Mouse (Mus musculus) c-Kit-positive CD71-negative TER-119-negative erythroid progenitor cells, embryonic 14.5 days (primary cell): Measurements from ENCODE around the gene Tns1.

Experiments used
- DNase-seq: peaks from one replicate; pipeline ENCODE4 v3.0.0-alpha.2; 2013; ENCODE audit warnings: low read depth

Gene Tns1

DNA sequence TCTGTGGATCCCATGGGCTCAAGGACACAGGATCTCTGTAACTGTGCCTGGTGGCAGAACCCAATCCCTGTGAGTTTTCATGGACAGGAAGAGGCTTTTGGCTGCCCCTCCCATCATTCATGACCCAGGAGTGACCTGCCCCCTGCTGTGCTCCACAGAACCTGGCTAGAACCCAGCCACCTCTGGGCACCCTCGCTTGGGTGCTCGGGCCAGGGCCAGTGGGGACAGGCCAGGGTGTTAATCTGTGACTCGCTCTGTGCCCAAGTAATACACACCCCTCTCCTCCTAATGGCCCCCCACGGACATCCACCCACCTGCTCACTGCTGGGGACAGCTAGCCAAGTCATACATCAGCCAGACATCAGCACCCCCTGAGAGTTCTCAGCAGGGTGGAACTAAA lies 65.9 kb downstream of the Tns1 start:
- no peak for DNase-seq

GRCm38 (mm10) chr1:74057501-74057900 lies 66.7 kb downstream of the Tns1 start:
- DNase-seq, result no peak

DNA sequence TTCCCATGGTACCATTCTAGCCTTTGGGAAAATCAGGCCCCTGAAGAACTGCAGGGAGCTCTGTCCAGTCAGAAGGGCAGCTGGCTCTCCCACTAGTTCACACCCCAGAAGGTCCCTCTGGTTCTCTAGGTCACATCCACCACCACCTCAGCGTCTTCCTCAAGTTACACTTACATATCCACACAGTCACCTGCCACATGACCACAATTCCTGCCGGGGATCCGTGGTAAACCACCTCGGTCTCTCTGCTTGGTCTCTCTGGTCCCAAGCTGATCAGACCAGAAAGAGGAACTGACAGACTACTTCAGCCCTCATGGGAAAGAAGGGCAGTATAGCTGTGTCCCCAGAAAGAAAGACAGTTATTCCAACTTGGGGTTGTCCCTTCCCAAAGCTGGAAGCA lies 68.7 kb downstream of the Tns1 start:
- DNase-seq, result no peak

- DNase-seq, result no peak
Measured at GRCm38 (mm10) chr1:74054471-74054870, 69.8 kb downstream of the Tns1 start.

DNA sequence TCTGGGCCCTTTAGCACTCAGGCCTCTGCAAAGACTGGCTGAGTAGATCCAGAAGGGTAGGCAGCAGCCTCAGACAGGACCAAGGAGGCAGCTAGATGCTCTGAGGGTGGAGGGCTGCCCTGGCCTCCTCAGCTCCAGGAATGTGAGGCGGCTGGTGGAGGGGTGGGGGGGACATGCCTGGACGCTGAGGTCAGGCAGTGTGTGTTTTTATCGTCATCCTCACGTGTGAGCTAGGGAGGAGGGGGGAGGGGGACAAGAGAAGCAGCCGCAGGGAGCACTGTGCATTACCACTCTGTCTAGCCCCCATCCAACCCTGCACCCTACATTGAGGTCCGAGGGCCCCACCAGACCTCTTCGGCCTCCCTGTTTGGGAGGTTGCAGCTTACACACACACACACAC lies 70.2 kb downstream of the Tns1 start:
- no peak for DNase-seq

DNA sequence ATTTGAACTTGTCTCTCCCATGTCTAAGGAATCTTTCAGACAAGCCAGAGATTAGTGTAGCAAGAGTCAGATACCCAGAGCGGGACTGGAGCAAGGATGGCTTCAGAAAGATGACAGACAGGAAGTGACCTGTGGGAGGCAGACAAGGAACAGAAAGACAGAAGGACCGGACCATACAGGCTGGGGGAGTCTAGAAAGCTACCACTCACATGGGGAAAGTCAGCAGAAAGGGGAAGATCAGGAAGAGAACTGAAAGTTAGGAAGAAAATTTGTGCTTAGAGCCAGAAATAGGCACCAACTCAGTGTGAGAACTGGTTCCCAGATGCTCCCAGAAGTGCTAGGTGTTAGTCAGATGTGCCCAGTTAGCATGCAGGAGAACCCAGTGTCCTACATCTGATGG lies 71.2 kb downstream of the Tns1 start:
- no peak for DNase-seq

DNA sequence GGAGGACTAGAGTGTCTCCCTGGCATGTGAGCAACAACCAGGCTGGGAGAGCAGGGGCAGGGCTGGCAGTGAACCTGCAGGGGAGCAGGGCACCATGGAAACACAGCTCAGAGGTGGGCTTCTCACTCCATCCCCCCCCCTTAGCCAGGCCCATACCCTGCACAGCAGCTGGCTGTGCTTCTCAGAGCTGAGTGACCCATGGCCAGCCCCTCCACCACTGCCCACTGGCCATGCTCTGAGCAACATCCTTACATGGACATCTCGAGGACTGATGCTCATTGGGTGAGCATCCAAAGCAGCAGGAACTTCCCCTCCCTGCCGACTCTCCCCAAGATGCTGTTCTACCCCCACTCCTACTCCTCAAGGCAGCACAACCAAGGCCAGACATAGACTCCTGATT lies 72.9 kb downstream of the Tns1 start:
- DNase-seq, result no peak

GRCm38 (mm10) chr1:74049430-74049829 lies 74.8 kb downstream of the Tns1 start:
- DNase-seq, result no peak

- DNase-seq, result no peak
Measured at GRCm38 (mm10) chr1:74047722-74048121, 76.5 kb downstream of the Tns1 start.

DNA sequence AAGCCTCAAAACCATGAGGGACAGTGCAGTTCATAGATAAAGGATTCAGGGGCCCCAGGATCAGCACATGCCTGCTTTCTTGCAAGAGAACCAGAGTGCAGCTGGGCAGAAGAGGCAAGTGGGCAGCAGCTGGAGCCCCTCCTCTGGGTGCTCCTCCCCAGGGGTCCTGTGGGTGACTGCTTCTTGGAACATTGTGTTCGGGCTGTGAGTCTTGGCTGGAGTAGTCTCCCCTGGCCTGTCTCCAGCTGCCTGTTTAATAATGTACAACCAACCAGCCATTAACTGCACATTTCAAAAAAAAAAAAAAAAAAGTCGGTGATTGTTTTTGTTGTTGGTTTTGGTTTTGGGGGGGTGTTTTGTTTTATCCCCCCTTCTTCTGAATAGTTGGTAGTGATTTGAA lies 76.9 kb downstream of the Tns1 start:
- no peak for DNase-seq

DNA sequence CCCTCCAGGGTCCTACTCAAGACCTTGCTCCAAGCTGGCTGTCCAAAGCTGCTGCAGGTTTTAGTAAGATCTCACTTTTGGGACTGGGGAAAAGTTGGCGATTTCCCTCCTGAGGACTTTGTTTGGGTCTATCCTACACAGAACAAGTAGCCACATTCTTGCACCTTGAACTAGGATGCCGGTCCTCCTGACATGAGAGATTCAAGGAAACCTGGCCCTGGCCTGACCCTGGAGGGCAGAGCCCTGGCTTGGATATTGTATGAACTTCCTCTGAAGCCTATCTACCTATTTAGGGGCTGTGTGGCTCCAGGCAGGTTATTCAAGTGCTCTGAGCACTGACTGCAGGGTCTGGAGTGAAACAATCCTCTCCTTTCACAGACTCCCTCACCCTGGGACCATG lies 79.2 kb downstream of the Tns1 start:
- no peak for DNase-seq

DNA sequence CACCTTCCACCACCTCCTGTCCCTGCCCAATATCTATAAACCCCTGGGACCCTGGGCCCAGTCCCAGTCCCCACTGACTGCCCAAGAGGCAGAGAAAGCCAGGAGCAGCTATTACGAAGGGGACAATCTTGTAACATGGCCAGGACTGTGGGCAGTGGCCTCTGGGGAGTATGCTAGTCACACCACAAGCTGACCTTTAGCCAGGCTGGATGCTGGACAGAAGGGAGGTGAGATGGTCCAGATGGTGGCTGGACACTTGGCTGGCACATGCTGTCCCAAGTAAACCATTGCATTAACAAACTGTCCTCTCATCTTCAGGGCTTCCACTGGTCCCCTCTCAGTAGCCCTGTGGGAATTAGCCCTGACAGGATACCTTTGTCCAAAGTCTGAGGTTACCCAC lies 79.8 kb downstream of the Tns1 start:
- no peak for DNase-seq

DNA sequence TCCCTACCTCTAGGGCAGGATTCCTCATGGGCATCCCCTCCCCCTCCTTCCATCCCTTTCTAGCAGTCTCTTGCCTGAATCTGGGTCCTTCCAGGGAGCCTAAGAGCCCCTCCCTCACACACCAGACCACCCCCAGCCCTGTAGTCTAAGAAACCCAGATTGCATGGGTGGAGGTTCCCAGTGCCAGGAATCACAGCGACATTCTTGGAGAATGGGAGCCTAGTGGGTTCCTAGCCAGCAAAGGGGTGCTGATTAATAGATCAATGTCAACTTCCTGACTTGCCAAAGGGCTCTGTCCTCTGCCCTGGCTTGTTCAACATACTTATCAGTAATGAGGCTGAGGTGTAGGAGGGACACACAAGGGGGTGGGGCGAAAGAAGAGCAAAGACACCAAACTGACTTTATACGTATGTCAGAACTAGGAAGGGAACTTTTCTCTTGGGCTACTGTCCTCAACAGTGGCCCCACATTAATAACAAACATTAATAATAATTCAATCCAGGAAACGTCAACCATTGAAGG lies 80.6 kb downstream of the Tns1 start:
- no peak for DNase-seq

DNA sequence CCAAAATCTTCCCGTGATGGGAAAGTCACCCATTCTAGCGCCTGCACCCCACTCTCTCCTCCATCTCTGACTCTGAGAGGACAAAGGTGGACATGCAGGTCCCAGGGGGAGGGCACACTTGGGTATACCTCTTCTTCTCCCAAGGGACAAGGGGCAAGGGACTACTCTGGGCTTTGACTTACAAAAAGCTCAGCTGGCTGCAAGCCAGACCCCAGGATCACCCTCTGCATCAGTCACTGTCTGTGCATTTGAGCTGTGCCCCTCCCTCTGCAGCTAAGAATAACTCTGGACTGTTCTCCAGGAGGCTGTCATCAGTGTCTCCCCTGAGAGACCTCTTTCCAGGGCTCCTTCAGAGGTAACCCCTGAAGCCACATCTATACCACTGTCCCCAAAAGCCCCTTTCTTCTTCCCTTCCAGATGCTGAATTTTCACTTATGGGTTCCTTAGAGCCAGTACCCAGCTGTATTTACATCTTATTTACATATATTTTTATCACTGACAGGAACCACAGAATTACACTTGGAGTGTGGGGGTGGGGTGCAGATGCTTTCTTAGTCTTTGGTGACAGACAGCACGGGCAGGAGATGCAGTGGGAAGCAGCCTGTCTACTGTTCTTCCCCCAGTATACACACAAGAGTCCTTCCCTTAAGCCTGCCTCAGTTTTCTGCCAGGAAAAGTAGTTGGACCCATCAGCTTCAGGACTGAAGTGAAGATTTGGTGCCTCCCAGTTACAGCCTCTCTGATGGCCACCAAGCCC lies 81.4 kb downstream of the Tns1 start:
- no peak for DNase-seq

- no peak for DNase-seq
Measured at GRCm38 (mm10) chr1:74041692-74042091, 82.6 kb downstream of the Tns1 start.

DNA sequence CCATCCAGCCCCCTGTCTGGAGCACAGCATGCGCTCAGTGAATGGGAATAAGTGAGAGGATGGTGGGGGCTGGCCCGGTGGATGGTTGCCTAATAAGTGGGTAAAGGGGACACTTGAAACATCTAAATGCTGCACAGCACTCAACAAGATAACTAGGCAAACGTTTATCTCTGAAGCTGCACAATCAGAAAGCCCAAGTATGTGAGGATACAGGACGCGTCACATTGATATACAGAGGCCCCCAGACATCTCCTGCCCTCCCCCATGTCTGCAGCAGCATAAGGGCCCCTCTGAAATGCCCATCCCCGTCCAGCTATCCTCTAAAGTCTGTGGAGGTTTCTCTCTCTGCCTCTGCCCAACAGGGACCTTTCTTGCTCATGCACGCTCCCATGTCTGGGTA lies 83.1 kb downstream of the Tns1 start:
- DNase-seq, result no peak

GRCm38 (mm10) chr1:74036560-74037390 lies 87.5 kb downstream of the Tns1 start:
- DNase-seq, result no peak

DNA sequence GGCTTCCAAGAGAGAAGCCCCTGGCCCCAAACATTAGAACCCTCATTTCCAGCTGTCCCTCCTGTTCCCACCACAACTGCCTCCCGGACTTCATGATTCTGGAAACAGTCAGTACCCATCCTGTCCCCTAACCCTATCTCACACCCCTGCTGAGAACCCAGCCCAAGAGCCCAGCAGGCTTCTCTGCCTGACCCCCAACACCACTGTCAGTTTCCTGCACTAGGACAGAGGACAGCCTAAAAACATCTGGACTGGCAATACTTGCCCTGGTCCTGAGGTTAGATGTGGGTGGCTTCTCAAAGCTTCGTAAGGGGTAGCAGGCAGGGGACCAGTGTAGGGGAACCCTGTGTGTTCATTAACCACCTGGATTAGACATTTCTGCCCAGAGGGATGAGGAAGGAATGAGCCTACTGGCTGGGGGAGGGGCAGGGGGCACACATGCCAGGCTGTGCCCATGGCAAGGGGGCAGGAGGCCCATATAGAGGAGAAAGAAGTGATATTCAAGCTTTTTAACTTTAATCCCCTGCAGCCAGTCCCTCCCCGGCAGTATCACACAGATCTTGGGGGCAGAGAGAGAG lies 88.2 kb downstream of the Tns1 start:
- no peak for DNase-seq

- DNase-seq, result no peak
Measured at GRCm38 (mm10) chr1:74035487-74035886, 88.8 kb downstream of the Tns1 start.

DNA sequence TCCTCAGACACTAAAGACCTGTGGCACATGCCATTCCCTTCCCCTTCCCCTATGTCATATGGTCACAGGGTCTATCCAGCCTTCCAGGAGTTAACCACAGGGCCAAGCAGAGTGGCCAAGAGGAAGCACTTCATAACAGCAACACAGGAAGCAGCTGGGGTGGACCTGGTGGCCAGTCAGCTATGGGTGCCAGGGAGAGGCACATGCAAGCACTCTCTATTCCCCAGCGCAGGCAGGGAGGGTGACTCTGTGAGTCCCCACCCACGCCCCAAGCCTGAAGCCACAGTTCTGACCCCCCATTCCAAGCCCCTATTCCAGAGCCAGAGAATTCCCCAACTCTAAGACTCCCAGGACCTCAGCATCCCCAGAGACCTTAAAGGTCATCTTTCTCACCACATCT lies 89.5 kb downstream of the Tns1 start:
- DNase-seq, result no peak

GRCm38 (mm10) chr1:74034211-74034610 lies 90.0 kb downstream of the Tns1 start:
- no peak for DNase-seq

- no peak for DNase-seq
Measured at GRCm38 (mm10) chr1:74033407-74033806, 90.8 kb downstream of the Tns1 start.

GRCm38 (mm10) chr1:74032966-74033365 lies 91.3 kb downstream of the Tns1 start:
- DNase-seq, result no peak
